In the genomic region with DNA sequence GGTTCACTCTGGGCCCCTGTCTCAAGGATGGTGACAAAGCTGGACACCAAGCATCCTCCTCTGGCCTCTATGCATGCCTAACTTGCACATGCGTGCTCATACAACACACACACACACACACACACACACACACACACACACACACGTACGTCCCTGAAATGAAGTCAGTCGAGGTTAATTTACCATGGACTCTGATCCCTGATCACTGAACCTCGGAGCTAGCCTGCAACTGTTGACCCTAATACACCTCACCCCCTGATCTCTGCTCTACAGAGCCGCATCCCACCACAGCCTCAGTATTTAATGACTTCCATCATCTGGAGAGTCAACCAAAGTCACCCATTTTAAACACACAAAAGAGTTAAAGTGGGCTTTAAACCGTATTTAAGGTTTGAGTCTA, we compare ENCODE assay signal across 24 mouse cellular contexts. TPM values are rescaled to one million over a fixed set of nuclear protein-coding genes. Genes with fewer than 3 reads are reported as not detected.
A peak's percentile ranks its signal among the peaks of the same experiment; 100 is the strongest.
DNase-seq lines count a peak whose midpoint lies in the region; ATAC-seq lines count a peak whose summit lies in the region.
"Had no signal": no experiment of that assay in that cellular context is flagged by ENCODE, and none has a peak within 500 bp of the region (broad histone marks: within the 10 kb centered on the region; RNA-seq: fewer than 3 reads in every experiment).

No protein-coding gene starts in this region.

- DNase-seq in kidney, adult 11 months, result peak; percentile 35
- DNase-seq in kidney, postnatal 10 days, result no peak
- DNase-seq in kidney, adult 8-10 months, result peak; percentile 52 to 59
- peak; percentile 43 to 64 for DNase-seq in kidney, postnatal 25 days
- DNase-seq in ovary, postnatal 36 days (ENCODE audit: low spot score), result no peak
- DNase-seq in spleen, adult 12 weeks (ENCODE audit: low spot score), result no peak
- DNase-seq: adrenal gland, adult 8-10 months; adrenal gland, postnatal 36 days; cerebellum, adult 8-10 months; cerebellum, postnatal 25 days; forebrain, postnatal 0 days; gastrocnemius, postnatal 14 days; heart, adult 2 months; heart, postnatal 14 days had no signal

- H3K9ac ChIP-seq in kidney, embryonic 15.5 days, result no peak overlapping the region
- H3K9ac ChIP-seq: embryonic facial prominence, embryonic 13.5 days; forebrain, embryonic 13.5 days; forebrain, postnatal 0 days; hindbrain, embryonic 13.5 days had no signal

- peaks cover 3% of the 10 kb centered on the region; the same call in 1 of the 2 replicates for H3K27me3 ChIP-seq in kidney, embryonic 15.5 days
- H3K27me3 ChIP-seq: CH12.LX; embryonic facial prominence, embryonic 13.5 days; forebrain, embryonic 13.5 days; Patski had no signal

- WGBS in kidney, embryonic 15.5 days, result 48% methylated on average over 7 of the region's 7 CpGs

- peaks cover 16% of the 10 kb centered on the region for H3K4me1 ChIP-seq in kidney, embryonic 15.5 days
- H3K4me1 ChIP-seq: forebrain, embryonic 13.5 days; hindbrain, embryonic 13.5 days had no signal

- H3K4me3 ChIP-seq in kidney, embryonic 15.5 days (replicated peaks), result no peak overlapping the region
- H3K4me3 ChIP-seq: embryonic facial prominence, embryonic 13.5 days; forebrain, embryonic 13.5 days; hindbrain, embryonic 13.5 days had no signal

- H3K36me3 ChIP-seq in kidney, embryonic 15.5 days, result no peaks in the 10 kb centered on the region
- H3K36me3 ChIP-seq: embryonic facial prominence, embryonic 13.5 days; hindbrain, embryonic 13.5 days had no signal

- ATAC-seq in kidney, embryonic 15.5 days (replicated peaks; ENCODE audit: low FRiP score), result peak; percentile 65
- ATAC-seq: forebrain, embryonic 13.5 days; forebrain, postnatal 0 days; hindbrain, postnatal 0 days; Patski had no signal

- H3K4me2 ChIP-seq in kidney, embryonic 15.5 days, result 0 out of 2 replicates have a peak overlapping the region, but pooled peaks have one; percentile 30
- H3K4me2 ChIP-seq: embryonic facial prominence, embryonic 13.5 days; forebrain, embryonic 13.5 days had no signal

- H3K27ac ChIP-seq in kidney, embryonic 15.5 days, result no peak overlapping the region
- H3K27ac ChIP-seq: embryonic facial prominence, embryonic 13.5 days; forebrain, embryonic 13.5 days; heart, adult 2 months; hindbrain, embryonic 13.5 days; hindbrain, postnatal 0 days had no signal

- H3K9me3 ChIP-seq in kidney, embryonic 15.5 days (replicated peaks), result no peaks in the 10 kb centered on the region
- H3K9me3 ChIP-seq: embryonic facial prominence, embryonic 13.5 days; forebrain, embryonic 13.5 days; hindbrain, embryonic 13.5 days had no signal

RNA-seq across cellular contexts. Expression of a gene that starts 35.9 kb away (rescaled TPM):
- polyA plus RNA-seq in kidney, embryonic 15.5 days (2015; fragmentation: Nextera tagmentation; extraction: Ambion mirVana), result 0.55 and 1.2 TPM in 2 replicates
- polyA plus RNA-seq: cortical plate, adult 2 months; forebrain, embryonic 13.5 days; forebrain, postnatal 0 days; gonadal fat pad, adult 2 months; heart, adult 2 months; heart, embryonic 14.5 days; hindbrain, embryonic 13.5 days had no signal

Comparison
In these comparisons a context has a peak if more than half of its experiments do, and no peak if none do; other contexts are left out.
1. DNase-seq: peak in kidney, adult 11 months (single experiment), kidney, adult 8-10 months (2 of 2) and kidney, postnatal 25 days (2 of 2); none in kidney, postnatal 10 days (single experiment), ovary, postnatal 36 days (single experiment) and spleen, adult 12 weeks (single experiment).